Mouse (Mus musculus): ENCODE data around the gene Dscam.

Gene Dscam

GRCm38 (mm10) chr16:97170513-97171081 lies at the start of gene Dscam:
Gene Dscam, minus strand, starts transcription at chr16:97170752.
- ATAC-seq (ENCODE audit: low TSS enrichment) = peak; percentile 50

GRCm38 (mm10) chr16:97219381-97219780 lies 48.8 kb upstream of the Dscam start:
- ATAC-seq (ENCODE audit: low TSS enrichment) = no peak

GRCm38 (mm10) chr16:97209997-97210396 lies 39.4 kb upstream of the Dscam start:
- peak; percentile 93 for ATAC-seq (ENCODE audit: low TSS enrichment)

GRCm38 (mm10) chr16:97208276-97208675 lies 37.7 kb upstream of the Dscam start:
- no peak for ATAC-seq (ENCODE audit: low TSS enrichment)

GRCm38 (mm10) chr16:97204090-97204489 lies 33.5 kb upstream of the Dscam start:
- ATAC-seq (ENCODE audit: low TSS enrichment) = no peak

GRCm38 (mm10) chr16:97203554-97203953 lies 33.0 kb upstream of the Dscam start:
- no peak for ATAC-seq (ENCODE audit: low TSS enrichment)

GRCm38 (mm10) chr16:97194630-97195029 lies 24.1 kb upstream of the Dscam start:
- no peak for ATAC-seq (ENCODE audit: low TSS enrichment)

- ATAC-seq (ENCODE audit: low TSS enrichment) = no peak
These were observed 23.6 kb upstream of the Dscam start for GRCm38 (mm10) chr16:97194179-97194578.

GRCm38 (mm10) chr16:97192296-97192695 lies 21.7 kb upstream of the Dscam start:
- ATAC-seq (ENCODE audit: low TSS enrichment) = no peak

GRCm38 (mm10) chr16:97190604-97191003 lies 20.1 kb upstream of the Dscam start:
- no peak for ATAC-seq (ENCODE audit: low TSS enrichment)

- peak; percentile 33 for ATAC-seq (ENCODE audit: low TSS enrichment)
These were observed 948 bp upstream of the Dscam start for GRCm38 (mm10) chr16:97171500-97171899.

- ATAC-seq (ENCODE audit: low TSS enrichment) = peak; percentile 36
These were observed 545 bp downstream of the Dscam start for GRCm38 (mm10) chr16:97169901-97170512.

- ATAC-seq (ENCODE audit: low TSS enrichment) = no peak
These were observed 1.9 kb downstream of the Dscam start for GRCm38 (mm10) chr16:97168614-97169013.

- ATAC-seq (ENCODE audit: low TSS enrichment) = no peak
These were observed 2.5 kb downstream of the Dscam start for GRCm38 (mm10) chr16:97168030-97168429.

- no peak for ATAC-seq (ENCODE audit: low TSS enrichment)
These were observed 4.4 kb downstream of the Dscam start for GRCm38 (mm10) chr16:97166166-97166565.

GRCm38 (mm10) chr16:97165444-97166121 lies 5.0 kb downstream of the Dscam start:
- ATAC-seq (ENCODE audit: low TSS enrichment) = peak; percentile 74

- peak; percentile 32; the same call in 1 of the 2 replicates for ATAC-seq (ENCODE audit: low TSS enrichment)
These were observed 12.3 kb downstream of the Dscam start for GRCm38 (mm10) chr16:97158279-97158678.

- peak; percentile 70 for ATAC-seq (ENCODE audit: low TSS enrichment)
These were observed 25.9 kb downstream of the Dscam start for GRCm38 (mm10) chr16:97144544-97145194.

GRCm38 (mm10) chr16:97141943-97142342 lies 28.6 kb downstream of the Dscam start:
- no peak for ATAC-seq (ENCODE audit: low TSS enrichment)

- peak; percentile 55; the same call in 1 of the 2 replicates for ATAC-seq (ENCODE audit: low TSS enrichment)
These were observed 35.3 kb downstream of the Dscam start for GRCm38 (mm10) chr16:97135003-97135827.

- ATAC-seq (ENCODE audit: low TSS enrichment) = peak; percentile 98
These were observed 43.3 kb downstream of the Dscam start for GRCm38 (mm10) chr16:97127296-97127695.

GRCm38 (mm10) chr16:97110028-97110427 lies 60.5 kb downstream of the Dscam start:
- peak; percentile 91 for ATAC-seq (ENCODE audit: low TSS enrichment)
